Mouse (Mus musculus) heart, embryonic 14.5 days (tissue): ENCODE data around the gene Zmym4. TPM values are rescaled to one million over a fixed set of nuclear protein-coding genes. Genes with fewer than 3 reads are reported as not detected.
"Not testable (repeated sequence)": the region's sequence is repeated elsewhere in the genome, so short reads cannot be mapped to it uniquely, and the experiment has no call there.

ENCODE experiments used
- ATAC-seq: fragments of 200-750 bp; cut with Nextera tagmentation; 2 replicates; pipeline ENCODE4 v1.8.0; 2017; ENCODE audit warnings: low read depth, moderate TSS enrichment; ENCODE audit not compliant: insufficient number of reproducible peaks, insufficient read depth, low FRiP score
- H3K27ac ChIP-seq, 2 experiments: fragments of 200-500 bp in 1 of 2; fragments of 300-500 bp in 1 of 2; sonication (generic) in 1 of 2; replicated peaks in 1 of 2; 2 replicates each; pipeline ENCODE4 v1.5.1; 2012 to 2014; ENCODE audit warnings: low read depth in 2 of 2, low read length in 2 of 2, control low read depth in 1 of 2, mild to moderate bottlenecking in 1 of 2, mixed read lengths in 1 of 2; ENCODE audit not compliant: control insufficient read depth in 1 of 2, insufficient read depth in 1 of 2
- H3K27me3 ChIP-seq: fragments of 300-500 bp; sonication (generic); 2 replicates; pipeline ENCODE4 v1.6.1; 2014; ENCODE audit warnings: mild to moderate bottlenecking, low read length, control low read depth; ENCODE audit not compliant: control insufficient read depth, insufficient read depth
- H3K36me3 ChIP-seq: fragments of 300-500 bp; sonication (generic); 2 replicates; pipeline ENCODE4 v1.6.1; 2014; ENCODE audit warnings: mild to moderate bottlenecking, control low read depth, low read length, mixed read lengths; ENCODE audit not compliant: control insufficient read depth, insufficient read depth
- H3K4me1 ChIP-seq, 2 experiments: fragments of 200-500 bp in 1 of 2; fragments of 300-500 bp in 1 of 2; sonication (generic) in 1 of 2; 2 replicates each; pipeline ENCODE4 v1.6.1; 2012 to 2014; ENCODE audit warnings: low read length in 2 of 2, control low read depth in 1 of 2, mixed read lengths in 1 of 2; ENCODE audit not compliant: control insufficient read depth in 2 of 2, insufficient read depth in 2 of 2
- H3K4me2 ChIP-seq: fragments of 300-500 bp; sonication (generic); 2 replicates; pipeline ENCODE4 v1.6.1; 2014; ENCODE audit warnings: mild to moderate bottlenecking, low read length
- H3K4me3 ChIP-seq, 2 experiments: fragments of 200-500 bp in 1 of 2; fragments of 300-500 bp in 1 of 2; sonication (generic) in 1 of 2; 2 replicates each; pipeline ENCODE4 v1.5.1; 2012 to 2014; ENCODE audit warnings: low read length in 2 of 2, mild to moderate bottlenecking in 2 of 2, control low read depth in 1 of 2, low read depth in 1 of 2, moderate library complexity in 1 of 2; ENCODE audit not compliant: control insufficient read depth in 1 of 2, insufficient read depth in 1 of 2
- H3K9ac ChIP-seq: fragments of 300-500 bp; sonication (generic); 2 replicates; pipeline ENCODE4 v1.6.1; 2014; ENCODE audit warnings: mild to moderate bottlenecking, low read length
- H3K9me3 ChIP-seq: fragments of 300-500 bp; sonication (generic); 2 replicates; pipeline ENCODE4 v1.6.1; 2016; ENCODE audit warnings: low read length, control low read depth; ENCODE audit not compliant: control insufficient read depth
- WGBS: fragments of 180-500 bp; shearing (Covaris S2); extraction: QIAGEN DNeasy Blood & Tissue Kit; methylation state at CpG from one replicate; pipeline ENCODE4 v1.1.7; 2014; 5-methylcytosine and 5-hydroxymethylcytosine counted together
- polyA plus RNA-seq: library from polyadenylated mRNA; unstranded; fragments of >200 nt; fragmentation: Nextera tagmentation; extraction: Ambion mirVana; gene quantifications from 2 replicates; pipeline ENCODE4 v1.2.1, GENCODE M21; 2014

Gene Zmym4
- polyA plus RNA-seq, 1 experiment from 2014 or later = 17.8 TPM

DNA sequence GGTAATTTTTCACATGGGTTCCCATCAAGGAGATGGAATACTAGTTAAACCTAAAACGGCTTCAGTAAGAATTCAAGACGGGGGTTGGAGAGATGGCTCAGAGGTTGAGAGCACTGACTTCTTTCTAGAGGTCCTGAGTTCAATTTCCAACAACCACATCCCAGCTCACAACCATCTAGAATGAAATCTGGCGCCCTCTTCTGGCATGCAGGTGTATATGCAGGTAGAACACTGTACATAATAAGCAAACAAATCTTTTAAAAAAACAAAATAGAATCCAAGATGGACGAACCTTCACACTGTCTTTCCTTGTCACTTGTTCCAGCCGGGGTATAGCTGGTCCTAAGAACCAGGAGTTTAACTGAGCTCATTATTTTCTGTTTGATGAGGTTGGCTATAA lies 24.4 kb upstream of the Zmym4 start:
- Histone ChIP-seq H3K4me3 (no peak overlapping the region), H3K4me1 (no peaks in the 10 kb centered on the region), H3K36me3 (no peaks in the 10 kb centered on the region), H3K4me2 (no peak overlapping the region), H3K9ac (no peak overlapping the region), H3K9me3 (no peaks in the 10 kb centered on the region), H3K27me3 (no peaks in the 10 kb centered on the region), H3K27ac (no peak overlapping the region)
- WGBS = 58% methylated on average over 5 of the region's 5 CpGs
- ATAC-seq = no peak

DNA sequence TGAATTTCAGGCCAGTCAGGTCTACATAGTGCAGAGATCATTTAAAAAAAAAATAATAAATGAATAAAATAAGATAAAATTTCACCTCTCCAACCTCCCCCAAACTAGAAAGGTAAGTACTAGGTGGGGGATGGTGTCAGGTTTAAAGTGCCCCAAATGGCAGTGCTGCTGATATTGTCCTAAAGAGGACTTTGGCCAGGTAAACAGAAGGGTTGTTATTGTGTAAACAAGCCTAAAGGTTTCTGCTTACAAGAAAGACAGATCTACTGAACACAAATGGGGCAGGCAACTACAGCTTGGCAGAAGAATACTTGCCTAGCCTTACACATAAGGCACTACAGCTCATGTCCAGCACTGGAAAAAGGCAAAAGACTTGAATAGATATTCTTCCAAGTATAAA lies 22.6 kb upstream of the Zmym4 start:
- Histone ChIP-seq H3K4me3 (no peak overlapping the region), H3K4me1 (no peaks in the 10 kb centered on the region), H3K36me3 (no peaks in the 10 kb centered on the region), H3K9me3 (no peaks in the 10 kb centered on the region), H3K27ac (no peak overlapping the region), H3K27me3 (no peaks in the 10 kb centered on the region), H3K9ac (no peak overlapping the region), H3K4me2 (no peak overlapping the region)
- ATAC-seq = no peak

GRCm38 (mm10) chr4:126988503-126988902 lies 20.6 kb upstream of the Zmym4 start:
- 75% methylated on average over 4 of the region's 4 CpGs for WGBS
- no peaks in the 10 kb centered on the region for H3K36me3 ChIP-seq
- no peak overlapping the region for H3K4me3 ChIP-seq
- no peak for ATAC-seq
- no peak overlapping the region for H3K4me2 ChIP-seq
- H3K27ac ChIP-seq = no peak overlapping the region
- no peaks in the 10 kb centered on the region for H3K4me1 ChIP-seq
- no peaks in the 10 kb centered on the region for H3K9me3 ChIP-seq
- no peaks in the 10 kb centered on the region for H3K27me3 ChIP-seq
- H3K9ac ChIP-seq = no peak overlapping the region

- ATAC-seq = no peak
- Histone ChIP-seq H3K36me3 (no peaks in the 10 kb centered on the region), H3K27ac (no peak overlapping the region), H3K4me3 (no peak overlapping the region), H3K4me2 (no peak overlapping the region), H3K9ac (no peak overlapping the region), H3K4me1 (no peaks in the 10 kb centered on the region), H3K9me3 (no peaks in the 10 kb centered on the region), H3K27me3 (no peaks in the 10 kb centered on the region)
- 72% methylated on average over 5 of the region's 5 CpGs for WGBS
Measured at GRCm38 (mm10) chr4:126986768-126987167, 18.8 kb upstream of the Zmym4 start.

DNA sequence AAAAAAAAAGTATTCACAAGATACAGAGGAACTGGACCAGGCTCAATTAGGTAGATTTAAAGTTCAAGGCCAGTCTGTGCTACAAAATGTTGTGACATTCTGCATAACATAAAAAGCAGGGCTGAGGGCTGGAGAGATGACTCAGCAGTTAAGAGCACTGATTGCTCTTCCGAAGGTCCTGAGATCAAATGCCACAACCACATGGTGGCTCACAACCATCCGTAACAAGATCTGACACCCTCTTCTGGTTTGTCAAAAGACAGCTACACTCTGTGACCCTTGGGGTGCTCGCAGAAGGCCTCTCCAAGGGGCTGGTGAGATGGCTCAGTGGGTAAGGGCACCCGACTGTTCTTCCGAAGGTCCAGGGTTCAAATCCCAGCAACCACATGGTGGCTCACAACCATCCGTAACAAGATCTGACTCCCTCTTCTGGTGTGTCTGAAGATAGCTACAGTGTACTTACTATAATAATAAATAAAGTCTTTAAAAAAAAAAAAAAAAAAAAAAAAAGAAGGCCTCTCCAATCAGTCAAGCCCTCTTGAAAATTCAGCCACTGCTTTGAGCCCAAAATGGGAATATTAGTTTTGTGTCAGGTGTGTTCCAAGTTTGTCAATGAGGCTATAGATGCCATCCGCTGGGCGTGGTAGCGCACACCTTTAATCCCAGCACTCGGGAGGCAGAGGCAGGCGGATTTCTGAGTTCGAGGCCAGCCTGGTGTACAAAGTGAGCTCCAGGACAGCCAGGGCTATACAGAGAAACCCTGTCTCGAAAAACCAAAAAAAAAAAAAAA lies 16.0 kb upstream of the Zmym4 start:
- H3K4me2 ChIP-seq, ATAC-seq, H3K27ac ChIP-seq, H3K4me1 ChIP-seq, H3K27me3 ChIP-seq, H3K9me3 ChIP-seq, H3K4me3 ChIP-seq, H3K36me3 ChIP-seq, H3K9ac ChIP-seq: not testable (repeated sequence)
- WGBS = 80% methylated on average over 11 of the region's 13 CpGs

GRCm38 (mm10) chr4:126983321-126983720 lies 15.4 kb upstream of the Zmym4 start:
- Histone ChIP-seq H3K36me3 (no peaks in the 10 kb centered on the region), H3K4me1 (no peaks in the 10 kb centered on the region), H3K4me3 (no peak overlapping the region), H3K4me2 (no peak overlapping the region), H3K27ac (no peak overlapping the region), H3K9me3 (no peaks in the 10 kb centered on the region), H3K27me3 (no peaks in the 10 kb centered on the region), H3K9ac (no peak overlapping the region)
- no peak for ATAC-seq
- 44% methylated on average over 3 of the region's 3 CpGs for WGBS

DNA sequence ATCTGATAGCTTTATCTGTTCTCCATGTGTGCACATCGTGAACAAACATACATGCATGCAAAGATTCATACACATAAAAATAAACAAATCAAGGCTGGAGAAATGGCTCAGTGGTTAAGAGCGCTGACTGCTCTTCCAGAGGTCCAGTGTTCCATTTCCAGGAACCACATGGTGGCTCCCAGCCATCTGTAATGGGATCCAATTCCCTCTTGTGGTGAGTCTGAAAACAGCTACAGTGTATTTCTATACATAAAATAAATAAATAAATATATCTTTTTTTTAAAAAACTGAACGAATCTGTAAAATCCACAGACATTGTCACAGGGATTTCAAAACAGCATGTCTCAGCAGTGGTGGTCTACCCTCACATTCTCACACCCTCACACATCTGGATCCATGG lies 10.8 kb upstream of the Zmym4 start:
- no peak overlapping the region for H3K9ac ChIP-seq
- ATAC-seq = no peak
- 82% methylated on average over 3 of the region's 3 CpGs for WGBS

GRCm38 (mm10) chr4:126977467-126977866 lies 9.5 kb upstream of the Zmym4 start:
- Histone ChIP-seq H3K36me3 (no peaks in the 10 kb centered on the region), H3K4me3 (no peak overlapping the region)
- ATAC-seq = no peak

More for the DNA sequence above, 10.8 kb upstream of the Zmym4 start:
- H3K27ac ChIP-seq = no peak overlapping the region
- no peaks in the 10 kb centered on the region for H3K4me1 ChIP-seq
- no peak overlapping the region for H3K4me3 ChIP-seq
- no peaks in the 10 kb centered on the region for H3K27me3 ChIP-seq
- no peaks in the 10 kb centered on the region for H3K36me3 ChIP-seq
- H3K9me3 ChIP-seq = no peaks in the 10 kb centered on the region
- no peak overlapping the region for H3K4me2 ChIP-seq

More at GRCm38 (mm10) chr4:126977467-126977866, 9.5 kb upstream of the Zmym4 start:
- Histone ChIP-seq H3K9ac (no peak overlapping the region), H3K4me1 (no peaks in the 10 kb centered on the region), H3K4me2 (no peak overlapping the region), H3K9me3 (no peaks in the 10 kb centered on the region), H3K27ac (no peak overlapping the region), H3K27me3 (no peaks in the 10 kb centered on the region)
